Mouse (Mus musculus): ENCODE results near the gene Slc31a1. TPM values are rescaled to one million over a fixed set of nuclear protein-coding genes. Genes with fewer than 3 reads are reported as not detected.

The Slc31a1 gene
- polyA plus RNA-seq (2016; fragmentation: Nextera tagmentation; extraction: Ambion mirVana) = 48.5 and 53.9 TPM in 2 replicates

- Histone ChIP-seq H3K4me1 (replicated peaks) (peaks cover 23% of the 10 kb centered on the region), H3K27me3 (ENCODE audit: insufficient read depth, poor library complexity, severe bottlenecking) (no peaks in the 10 kb centered on the region), H3K4me3 (peak within 1 kb of the TSS; percentile 64), H3K36me3 (no peaks in the 10 kb centered on the region), H3K9me3 (no peaks in the 10 kb centered on the region), H3K27ac (peak within 1 kb of the TSS; percentile 91)
- peak; percentile 99 for DNase-seq (ENCODE audit: low spot score)
- WGBS = under 1% methylated on average over 51 of the region's 51 CpGs
Observed at GRCm38 (mm10) chr4:62360088-62360804, at the start of gene Slc31a1, which contains the start of gene Fkbp15. Gene Slc31a1, plus strand, starts transcription at chr4:62360727. Gene Fkbp15, minus strand, starts transcription at chr4:62360548.

GRCm38 (mm10) chr4:62312821-62313220 is 47.7 kb upstream of the Slc31a1 start:
- Histone ChIP-seq H3K4me1 (replicated peaks) (no peaks in the 10 kb centered on the region), H3K27ac (no peak overlapping the region), H3K4me3 (no peak overlapping the region), H3K9me3 (no peaks in the 10 kb centered on the region), H3K27me3 (ENCODE audit: insufficient read depth, poor library complexity, severe bottlenecking) (no peaks in the 10 kb centered on the region), H3K36me3 (peaks cover 57% of the 10 kb centered on the region)
- WGBS = 95% methylated on average over 2 of the region's 2 CpGs
- DNase-seq (ENCODE audit: low spot score) = no peak

- Histone ChIP-seq H3K36me3 (peaks cover 55% of the 10 kb centered on the region), H3K4me3 (no peak overlapping the region), H3K9me3 (no peaks in the 10 kb centered on the region), H3K27ac (no peak overlapping the region), H3K4me1 (replicated peaks) (no peaks in the 10 kb centered on the region), H3K27me3 (ENCODE audit: insufficient read depth, poor library complexity, severe bottlenecking) (no peaks in the 10 kb centered on the region)
- DNase-seq (ENCODE audit: low spot score) = no peak
- WGBS = 91% methylated on average over 9 of the region's 9 CpGs
Observed at GRCm38 (mm10) chr4:62313641-62314211, 46.8 kb upstream of the Slc31a1 start.

GRCm38 (mm10) chr4:62314516-62314915 is 46.0 kb upstream of the Slc31a1 start:
- Histone ChIP-seq H3K27ac (no peak overlapping the region), H3K9me3 (no peaks in the 10 kb centered on the region)
- 90% methylated on average over 3 of the region's 3 CpGs for WGBS

GRCm38 (mm10) chr4:62316456-62316855 is 44.1 kb upstream of the Slc31a1 start:
- Histone ChIP-seq H3K36me3 (peaks cover 74% of the 10 kb centered on the region), H3K4me1 (replicated peaks) (no peaks in the 10 kb centered on the region), H3K4me3 (no peak overlapping the region), H3K9me3 (no peaks in the 10 kb centered on the region), H3K27me3 (ENCODE audit: insufficient read depth, poor library complexity, severe bottlenecking) (no peaks in the 10 kb centered on the region), H3K27ac (no peak overlapping the region)
- 85% methylated on average over 2 of the region's 2 CpGs for WGBS
- no peak for DNase-seq (ENCODE audit: low spot score)

More at GRCm38 (mm10) chr4:62314516-62314915, 46.0 kb upstream of the Slc31a1 start:
- Histone ChIP-seq H3K4me3 (no peak overlapping the region), H3K36me3 (peaks cover 63% of the 10 kb centered on the region), H3K4me1 (replicated peaks) (no peaks in the 10 kb centered on the region), H3K27me3 (ENCODE audit: insufficient read depth, poor library complexity, severe bottlenecking) (no peaks in the 10 kb centered on the region)
- no peak for DNase-seq (ENCODE audit: low spot score)

GRCm38 (mm10) chr4:62318294-62318693 is 42.2 kb upstream of the Slc31a1 start:
- WGBS = 73% methylated on average over 1 of the region's 1 CpGs
- Histone ChIP-seq H3K9me3 (no peaks in the 10 kb centered on the region), H3K27me3 (ENCODE audit: insufficient read depth, poor library complexity, severe bottlenecking) (no peaks in the 10 kb centered on the region), H3K36me3 (peaks cover 74% of the 10 kb centered on the region), H3K4me3 (no peak overlapping the region), H3K27ac (no peak overlapping the region), H3K4me1 (replicated peaks) (no peaks in the 10 kb centered on the region)
- DNase-seq (ENCODE audit: low spot score) = no peak

GRCm38 (mm10) chr4:62322684-62323083 is 37.8 kb upstream of the Slc31a1 start:
- Histone ChIP-seq H3K36me3 (peaks cover 92% of the 10 kb centered on the region), H3K27me3 (ENCODE audit: insufficient read depth, poor library complexity, severe bottlenecking) (no peaks in the 10 kb centered on the region), H3K4me3 (no peak overlapping the region), H3K27ac (no peak overlapping the region), H3K9me3 (no peaks in the 10 kb centered on the region), H3K4me1 (replicated peaks) (no peaks in the 10 kb centered on the region)
- 90% methylated on average over 3 of the region's 3 CpGs for WGBS
- DNase-seq (ENCODE audit: low spot score) = no peak

GRCm38 (mm10) chr4:62326111-62326510 is 34.4 kb upstream of the Slc31a1 start:
- Histone ChIP-seq H3K36me3 (peaks cover 85% of the 10 kb centered on the region), H3K4me1 (replicated peaks) (no peaks in the 10 kb centered on the region), H3K27ac (no peak overlapping the region), H3K27me3 (ENCODE audit: insufficient read depth, poor library complexity, severe bottlenecking) (no peaks in the 10 kb centered on the region), H3K4me3 (no peak overlapping the region), H3K9me3 (no peaks in the 10 kb centered on the region)
- no peak for DNase-seq (ENCODE audit: low spot score)

DNA sequence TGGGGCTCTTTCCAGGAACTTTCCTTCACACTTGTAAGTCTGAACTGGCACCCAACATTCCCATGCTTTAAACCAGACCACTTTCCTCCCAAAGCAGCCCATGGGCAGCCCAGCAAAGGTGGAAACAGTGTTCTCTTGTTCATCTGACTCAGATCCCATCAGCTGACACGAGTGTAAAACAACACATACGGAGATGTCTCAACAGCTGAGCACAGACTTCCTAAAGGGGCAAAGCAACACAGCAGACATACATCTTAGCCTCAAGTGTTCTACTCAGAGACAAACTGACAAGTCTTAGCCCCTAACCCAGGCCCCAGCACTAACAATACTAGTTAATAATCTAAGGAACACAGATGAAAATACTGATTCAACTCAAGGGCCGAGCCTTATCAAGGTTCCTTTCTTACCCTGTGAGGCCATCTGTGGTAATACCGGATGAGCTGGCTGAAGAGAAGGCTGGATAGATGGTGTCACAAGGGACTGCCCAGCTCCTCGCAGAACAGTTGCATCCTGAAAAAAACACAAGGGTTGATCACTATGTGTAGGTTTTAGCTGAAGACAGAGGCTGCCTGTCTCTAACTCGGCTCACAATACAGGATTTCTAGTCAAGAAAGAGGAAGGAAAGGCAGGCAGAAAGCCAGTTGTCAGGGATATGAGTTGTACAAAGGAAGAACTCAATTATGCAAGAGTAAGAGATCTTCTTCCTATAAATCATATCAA is 31.4 kb upstream of the Slc31a1 start:
- DNase-seq (ENCODE audit: low spot score) = no peak
- Histone ChIP-seq H3K4me3 (no peak overlapping the region), H3K9me3 (no peaks in the 10 kb centered on the region), H3K27me3 (ENCODE audit: insufficient read depth, poor library complexity, severe bottlenecking) (no peaks in the 10 kb centered on the region), H3K36me3 (peaks cover 84% of the 10 kb centered on the region), H3K4me1 (replicated peaks) (no peaks in the 10 kb centered on the region), H3K27ac (no peak overlapping the region)
- 89% methylated on average over 6 of the region's 6 CpGs for WGBS

GRCm38 (mm10) chr4:62331977-62332376 is 28.6 kb upstream of the Slc31a1 start:
- Histone ChIP-seq H3K4me1 (replicated peaks) (no peaks in the 10 kb centered on the region), H3K9me3 (no peaks in the 10 kb centered on the region), H3K27ac (no peak overlapping the region), H3K4me3 (no peak overlapping the region), H3K36me3 (peaks cover 80% of the 10 kb centered on the region), H3K27me3 (ENCODE audit: insufficient read depth, poor library complexity, severe bottlenecking) (no peaks in the 10 kb centered on the region)
- no peak for DNase-seq (ENCODE audit: low spot score)
- WGBS = 84% methylated on average over 5 of the region's 5 CpGs

DNA sequence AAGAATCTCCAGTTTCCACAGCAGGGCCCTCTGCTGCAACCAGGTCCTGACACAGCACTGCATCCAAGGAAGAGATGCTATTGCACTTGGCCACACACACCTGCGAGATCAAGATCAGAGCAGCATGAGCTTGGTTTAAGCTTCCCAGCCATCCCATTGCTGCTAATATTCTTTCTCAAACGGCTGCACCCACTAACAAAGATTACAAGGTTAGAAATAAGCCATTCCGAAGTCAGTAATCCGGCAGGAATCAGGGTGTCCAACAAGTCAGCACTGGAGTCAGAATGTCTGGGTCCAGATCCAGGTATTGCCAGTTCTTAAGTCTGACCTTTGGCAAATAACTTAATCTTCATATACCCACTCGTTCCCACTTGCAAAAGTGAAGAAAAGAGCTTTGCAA is 22.0 kb upstream of the Slc31a1 start:
- H3K36me3 ChIP-seq = peaks cover 51% of the 10 kb centered on the region
- no peaks in the 10 kb centered on the region for H3K27me3 ChIP-seq (ENCODE audit: insufficient read depth, poor library complexity, severe bottlenecking)
- no peak for DNase-seq (ENCODE audit: low spot score)
- no peaks in the 10 kb centered on the region for H3K4me1 ChIP-seq (replicated peaks)
- H3K4me3 ChIP-seq = no peak overlapping the region
- H3K27ac ChIP-seq = no peak overlapping the region
- no peaks in the 10 kb centered on the region for H3K9me3 ChIP-seq
- 91% methylated on average over 5 of the region's 5 CpGs for WGBS

DNA sequence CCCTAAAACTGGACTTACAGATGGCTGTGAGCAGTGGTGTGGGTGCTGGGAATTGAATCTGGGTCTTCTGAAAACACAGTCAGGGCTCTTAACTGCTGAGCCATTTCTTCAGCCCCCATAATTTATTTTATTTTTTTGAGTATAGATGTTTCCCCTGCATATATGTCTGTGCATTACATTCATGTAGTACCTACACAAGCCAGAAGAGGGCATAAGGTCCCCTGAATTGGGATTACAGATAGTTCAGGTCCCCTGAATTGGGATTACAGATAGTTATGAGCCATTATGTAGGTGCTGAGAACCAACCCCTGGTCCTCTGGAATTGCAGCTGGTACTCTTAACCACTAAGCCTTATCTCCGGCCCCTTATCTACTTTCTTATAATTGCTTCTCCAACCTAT is 16.5 kb upstream of the Slc31a1 start:
- no peaks in the 10 kb centered on the region for H3K4me1 ChIP-seq (replicated peaks)
- H3K4me3 ChIP-seq = no peak overlapping the region
- 0 out of 2 replicates have a peak, but pooled peaks cover 2% of the 10 kb centered on the region for H3K9me3 ChIP-seq
- 92% methylated on average over 1 of the region's 1 CpGs for WGBS
- no peak overlapping the region for H3K27ac ChIP-seq
- no peaks in the 10 kb centered on the region for H3K27me3 ChIP-seq (ENCODE audit: insufficient read depth, poor library complexity, severe bottlenecking)
- DNase-seq (ENCODE audit: low spot score) = no peak
- H3K36me3 ChIP-seq = peaks cover 42% of the 10 kb centered on the region

GRCm38 (mm10) chr4:62345827-62346226 is 14.7 kb upstream of the Slc31a1 start:
- Histone ChIP-seq H3K27ac (no peak overlapping the region), H3K36me3 (peaks cover 51% of the 10 kb centered on the region), H3K9me3 (0 out of 2 replicates have a peak, but pooled peaks cover 2% of the 10 kb centered on the region), H3K4me1 (replicated peaks) (no peaks in the 10 kb centered on the region), H3K27me3 (ENCODE audit: insufficient read depth, poor library complexity, severe bottlenecking) (no peaks in the 10 kb centered on the region), H3K4me3 (no peak overlapping the region)
- WGBS = 89% methylated on average over 4 of the region's 4 CpGs
- no peak for DNase-seq (ENCODE audit: low spot score)
